Mouse (Mus musculus) layer of hippocampus, adult 2 months (tissue): Measurements from ENCODE around the gene Lrrc73. TPM values are rescaled to one million over a fixed set of nuclear protein-coding genes. Genes with fewer than 3 reads are reported as not detected.

ENCODE experiments used
- DNase-seq, 2 experiments: peaks; one replicate each; pipeline ENCODE4 v3.0.0; 2022; ENCODE audit warnings: low spot score in 2 of 2
- H3K27ac ChIP-seq: fragments of 200-600 bp; 2 replicates; pipeline ENCODE4 v1.8.1; 2022
- H3K4me3 ChIP-seq: fragments of 200-600 bp; 2 replicates; pipeline ENCODE4 v1.8.1; 2022; ENCODE audit warnings: mild to moderate bottlenecking
- CTCF ChIP-seq: fragments of 200-600 bp; conservative IDR thresholded peaks from 2 replicates; pipeline ENCODE4 v1.8.1; 2022; ENCODE audit warnings: antibody characterized with exemption, mild to moderate bottlenecking, moderate library complexity
- long read RNA-seq, 2 experiments: library from polyadenylated mRNA; stranded (forward); transcript quantifications; one replicate each; pipeline ENCODE4 v2.0.0; 2021; ENCODE audit warnings: borderline mapping rate in 2 of 2
- total RNA-seq, 2 experiments: library from RNA; stranded (reverse); gene quantifications; 2 replicates each; pipeline ENCODE4 v1.2.3; 2021

Lrrc73 gene
- total RNA-seq, result 10 to 100 TPM; 57.3 to 58.2 TPM
- long read RNA-seq, experiment 1, transcript Lrrc73-204 (6 exons, 2,010 nt), result major isoform, 12 of 19 reads
- long read RNA-seq, experiment 1, partial matches to known transcripts, result 2 of 19 reads
- long read RNA-seq, experiment 1, other reads (novel, unspliced or antisense), result 3 of 19 reads
- long read RNA-seq, experiment 2, transcript Lrrc73-204 (6 exons, 2,010 nt), result major isoform, 15 of 26 reads
- long read RNA-seq, experiment 2, partial matches to known transcripts, result 3 of 26 reads
- long read RNA-seq, experiment 2, other reads (novel, unspliced or antisense), result 5 of 26 reads

DNA sequence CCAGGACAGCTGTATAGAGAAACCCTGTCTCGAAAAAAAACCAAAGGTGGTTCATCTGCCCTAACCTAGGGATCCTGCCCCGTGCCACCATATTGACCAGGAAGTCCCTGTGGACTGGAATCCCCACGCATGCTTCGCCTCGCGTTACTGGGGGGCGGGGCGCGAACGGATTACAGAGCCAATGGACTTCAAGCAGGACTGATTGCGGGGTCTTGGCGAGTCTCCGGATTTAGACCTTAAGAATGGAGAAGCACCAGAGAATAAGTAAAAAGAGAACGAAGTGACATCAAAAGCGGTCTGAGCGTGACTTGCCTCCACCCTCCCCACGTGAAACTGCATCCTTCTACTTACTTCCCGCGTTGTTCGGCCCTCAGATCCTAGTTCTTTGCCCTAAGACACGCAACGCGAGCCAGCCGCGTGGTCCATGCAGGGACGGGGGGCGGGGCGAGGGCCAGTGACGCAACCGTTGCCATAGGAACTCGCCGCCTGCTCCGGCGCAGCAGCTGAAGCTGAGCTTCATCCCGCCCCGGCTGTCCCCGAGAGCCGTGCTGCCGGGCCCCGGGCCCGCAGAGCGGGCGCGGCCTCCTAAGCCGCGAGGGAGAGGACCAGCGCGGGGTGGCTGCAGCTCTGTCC, at the start of gene Lrrc73:
Gene Lrrc73, plus strand, starts transcription at position 80 of the 633 bp plus-strand sequence.
- peak within 1 kb of the TSS; percentile 83 for H3K4me3 ChIP-seq
- no peak for TF ChIP-seq CTCF
- peak; percentile 93 to 95 for DNase-seq
- H3K27ac ChIP-seq, result peak within 1 kb of the TSS; percentile 93

DNA sequence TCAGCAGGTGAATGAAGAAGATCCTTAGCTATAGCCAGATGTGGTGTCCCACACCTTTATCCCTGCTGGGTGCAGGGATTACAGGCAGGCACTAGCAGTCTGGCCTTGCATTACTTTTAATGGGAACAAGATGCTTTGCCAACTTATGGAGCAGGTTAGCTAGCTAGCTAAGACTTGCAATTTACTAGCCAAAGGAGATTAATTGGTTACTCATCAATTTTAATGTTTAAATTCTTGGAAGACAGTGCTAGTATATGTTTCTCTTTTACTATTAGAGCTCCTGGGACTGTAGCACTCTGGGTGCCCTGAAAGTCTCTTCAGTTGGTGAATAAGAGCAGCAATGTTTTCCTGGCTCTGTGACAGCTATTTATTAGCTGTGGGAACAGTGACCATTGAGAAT, 46.7 kb upstream of the Lrrc73 start:
- no peak overlapping the region for H3K4me3 ChIP-seq
- TF ChIP-seq CTCF, result no peak
- no peak overlapping the region for H3K27ac ChIP-seq
- no peak for DNase-seq

DNA sequence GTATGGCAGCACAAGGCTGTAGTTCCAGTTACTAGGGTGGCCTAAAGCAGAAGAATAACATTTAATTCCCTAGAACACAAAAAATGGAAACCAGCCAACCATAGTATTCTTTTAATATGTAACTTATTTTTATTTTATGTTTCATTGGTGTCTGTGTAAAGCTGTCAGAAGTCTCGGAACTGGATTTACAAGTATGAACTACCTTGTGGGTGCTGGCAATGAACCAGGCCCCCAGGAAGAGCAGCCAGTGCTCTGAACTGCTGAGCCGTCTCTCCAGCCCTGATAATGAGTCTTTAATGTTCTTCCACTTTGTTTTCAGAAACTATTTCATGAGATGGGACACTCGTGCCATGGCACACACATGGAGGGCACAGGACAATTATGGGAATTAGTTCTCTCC, 42.8 kb upstream of the Lrrc73 start:
- Histone ChIP-seq H3K27ac (no peak overlapping the region), H3K4me3 (no peak overlapping the region)
- TF ChIP-seq CTCF, result no peak
- DNase-seq, result no peak

DNA sequence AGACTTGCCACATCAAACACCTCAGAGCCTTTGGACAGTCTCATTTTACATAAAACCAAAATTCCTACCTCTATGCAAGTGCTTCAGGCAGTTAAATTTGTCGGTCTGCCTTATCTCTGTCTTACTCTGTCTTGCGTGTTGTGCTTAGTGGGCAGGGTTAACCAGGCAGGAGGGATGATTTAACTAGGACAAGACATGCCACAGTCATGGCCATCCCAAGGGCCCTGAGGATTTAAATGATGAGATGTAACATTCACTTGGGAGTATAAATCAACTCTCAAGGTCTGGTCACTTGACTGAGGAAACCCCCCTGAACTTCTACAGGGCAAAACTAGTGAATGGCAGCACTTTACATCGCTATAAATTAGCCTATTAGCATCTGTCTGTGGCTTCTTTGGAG, 31.7 kb upstream of the Lrrc73 start:
- TF ChIP-seq CTCF, result no peak
- Histone ChIP-seq H3K4me3 (no peak overlapping the region), H3K27ac (no peak overlapping the region)
- no peak for DNase-seq

DNA sequence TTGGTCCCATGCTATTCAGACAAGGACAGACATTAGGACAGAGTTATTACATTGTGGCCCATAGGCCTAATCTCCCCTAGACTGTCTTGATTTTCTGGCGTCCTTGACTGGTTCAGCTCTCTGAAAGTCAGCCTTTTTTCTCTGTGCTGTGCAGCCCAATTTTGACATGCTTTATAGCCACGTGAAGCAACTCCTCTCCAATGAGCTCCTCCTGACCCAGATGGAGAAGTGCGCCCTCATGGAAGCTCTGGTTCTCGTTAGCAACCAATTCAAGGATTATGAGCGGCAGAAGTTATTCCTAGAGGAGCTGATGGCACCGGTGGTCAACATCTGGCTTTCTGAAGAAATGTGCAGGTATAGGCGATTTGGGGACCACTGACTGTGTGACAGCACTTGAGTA, 25.8 kb upstream of the Lrrc73 start:
- TF ChIP-seq CTCF, result no peak
- no peak for DNase-seq
- Histone ChIP-seq H3K4me3 (no peak overlapping the region), H3K27ac (no peak overlapping the region)

DNA sequence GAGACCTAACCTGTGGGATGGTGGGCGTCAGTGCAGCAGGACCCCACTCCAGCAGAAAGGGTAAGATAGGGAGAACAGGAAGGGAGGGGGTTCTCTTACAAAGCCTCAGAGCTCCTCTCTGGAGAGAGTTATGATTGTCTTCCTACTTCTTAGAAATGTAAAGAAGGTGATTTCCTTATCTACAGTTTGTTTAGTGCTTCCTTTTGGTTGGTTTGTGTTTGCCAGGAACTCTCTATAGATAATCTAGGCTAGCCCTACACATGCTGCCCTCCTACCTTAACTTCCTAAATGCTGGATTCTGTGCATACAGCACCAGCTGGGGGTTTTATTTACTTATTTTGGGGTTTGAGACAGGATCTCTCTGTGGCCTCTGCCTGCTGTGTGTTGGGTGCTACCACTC, 17.3 kb upstream of the Lrrc73 start:
- TF ChIP-seq CTCF, result no peak
- no peak overlapping the region for H3K4me3 ChIP-seq
- no peak for DNase-seq
- H3K27ac ChIP-seq, result no peak overlapping the region

DNA sequence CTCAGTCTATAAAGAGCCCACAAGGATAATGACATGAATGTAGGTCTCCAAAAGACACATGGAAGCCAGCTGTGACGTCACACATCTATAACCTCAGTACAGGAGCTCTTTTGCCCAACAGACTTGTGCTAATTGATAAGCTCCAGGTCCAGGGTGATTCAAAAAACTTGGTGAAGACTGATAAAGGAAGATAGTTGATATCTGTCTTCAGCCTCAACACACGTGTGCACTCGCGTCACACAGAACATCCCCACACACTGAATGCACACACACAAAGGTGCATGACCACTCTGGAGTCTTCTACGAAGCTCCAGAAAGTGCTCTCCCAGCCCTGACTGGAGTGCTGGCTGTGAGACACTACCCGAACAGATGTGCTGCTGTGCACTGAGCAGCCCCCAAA, 16.3 kb upstream of the Lrrc73 start:
- no peak for DNase-seq
- TF ChIP-seq CTCF, result no peak
- Histone ChIP-seq H3K27ac (no peak overlapping the region), H3K4me3 (no peak overlapping the region)

DNA sequence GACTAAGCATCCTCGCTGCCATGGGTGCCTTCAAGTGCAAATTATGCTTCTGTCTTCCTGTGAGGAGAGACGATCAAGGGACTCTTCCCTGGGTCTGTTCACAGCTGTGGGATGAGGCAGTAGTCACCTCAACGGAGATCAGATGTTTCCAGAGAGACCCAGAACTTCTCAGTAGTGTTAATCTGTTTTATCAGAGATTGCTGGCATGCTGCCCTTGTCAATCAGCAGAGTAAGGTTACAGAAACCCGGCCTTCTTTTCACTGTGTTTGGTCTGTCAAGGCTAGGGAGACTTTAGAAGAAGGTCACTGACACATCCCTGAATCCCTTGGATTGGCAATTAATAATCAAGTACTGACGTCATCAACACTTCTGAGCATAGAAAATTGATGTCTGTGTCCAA, 15.9 kb upstream of the Lrrc73 start:
- no peak for TF ChIP-seq CTCF
- DNase-seq, result no peak

DNA sequence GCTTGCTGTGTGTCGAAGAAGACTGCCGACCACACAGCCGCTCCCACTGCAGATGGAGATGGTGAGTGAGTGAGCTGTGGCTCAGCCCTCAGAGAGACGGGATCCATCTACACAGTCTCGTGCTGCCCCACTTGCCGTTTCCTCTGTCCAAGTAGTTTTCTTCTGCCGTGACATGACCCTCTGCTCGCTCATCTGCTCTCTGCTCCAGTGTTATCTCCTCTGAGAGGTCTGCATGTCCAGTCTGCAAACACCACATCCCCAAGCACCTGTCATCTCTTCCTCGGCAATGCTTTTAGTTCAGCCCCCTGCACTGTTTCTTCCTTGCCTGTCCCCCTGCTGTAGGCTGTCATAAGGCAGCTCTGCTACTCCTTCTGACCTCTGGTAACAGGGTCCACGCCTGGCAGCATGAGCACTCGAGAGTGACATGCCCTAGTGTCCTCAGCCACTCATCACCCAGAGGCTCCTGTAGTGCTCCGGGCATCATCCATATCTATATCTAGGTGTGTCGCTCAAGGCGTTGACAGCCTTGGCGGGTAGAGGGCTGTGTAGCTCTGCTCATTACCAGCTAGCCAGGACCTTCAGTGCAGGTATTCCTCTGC, 13.7 kb upstream of the Lrrc73 start:
- H3K4me3 ChIP-seq, result no peak overlapping the region
- no peak overlapping the region for H3K27ac ChIP-seq
- TF ChIP-seq CTCF, result no peak

More for the DNA sequence above, 15.9 kb upstream of the Lrrc73 start:
- Histone ChIP-seq H3K27ac (no peak overlapping the region), H3K4me3 (no peak overlapping the region)

DNA sequence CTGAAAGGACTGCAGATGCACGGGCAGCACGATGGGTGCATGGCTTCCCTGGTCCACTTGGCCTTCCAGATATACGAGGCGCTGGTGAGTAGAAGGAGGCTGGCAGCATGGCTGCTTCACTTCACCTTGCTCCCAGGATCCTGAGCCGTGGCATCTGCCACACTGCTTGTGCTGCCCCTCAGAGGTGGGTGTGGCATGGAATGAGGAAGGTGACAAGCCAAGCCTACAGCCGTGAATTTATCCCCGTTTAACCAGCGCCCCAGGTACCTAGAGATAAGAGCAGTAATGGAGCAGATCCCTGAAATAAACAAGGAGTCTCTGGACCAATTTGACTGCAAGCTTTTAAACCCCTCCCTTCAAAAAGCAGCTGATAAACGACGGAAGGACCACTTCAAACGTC, 11.9 kb upstream of the Lrrc73 start:
- no peak for TF ChIP-seq CTCF
- DNase-seq, result no peak
- Histone ChIP-seq H3K4me3 (no peak overlapping the region), H3K27ac (no peak overlapping the region)

More for the DNA sequence above, 13.7 kb upstream of the Lrrc73 start:
- no peak for DNase-seq

DNA sequence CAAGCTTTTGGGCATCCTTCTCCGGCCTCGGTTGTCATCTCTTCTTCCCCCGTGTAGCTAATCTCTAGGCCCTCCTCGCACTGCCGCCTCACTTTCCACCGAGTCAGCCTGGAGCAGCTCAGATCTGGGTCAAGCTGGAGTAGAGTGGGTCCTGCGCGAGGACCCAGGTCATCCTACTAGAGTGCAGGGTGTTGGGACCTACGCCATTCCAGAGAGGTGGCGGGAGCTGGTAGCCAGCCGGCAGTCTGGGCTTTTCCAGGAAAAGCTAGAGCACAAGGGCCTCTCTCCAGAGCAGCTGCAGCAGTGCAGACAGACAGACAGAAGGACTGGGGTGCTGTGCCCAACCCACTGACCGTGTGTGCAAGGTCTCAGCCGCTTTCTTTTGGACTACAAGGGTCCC, 11.1 kb upstream of the Lrrc73 start:
- Histone ChIP-seq H3K27ac (no peak overlapping the region), H3K4me3 (no peak overlapping the region)
- no peak for TF ChIP-seq CTCF
- no peak for DNase-seq

DNA sequence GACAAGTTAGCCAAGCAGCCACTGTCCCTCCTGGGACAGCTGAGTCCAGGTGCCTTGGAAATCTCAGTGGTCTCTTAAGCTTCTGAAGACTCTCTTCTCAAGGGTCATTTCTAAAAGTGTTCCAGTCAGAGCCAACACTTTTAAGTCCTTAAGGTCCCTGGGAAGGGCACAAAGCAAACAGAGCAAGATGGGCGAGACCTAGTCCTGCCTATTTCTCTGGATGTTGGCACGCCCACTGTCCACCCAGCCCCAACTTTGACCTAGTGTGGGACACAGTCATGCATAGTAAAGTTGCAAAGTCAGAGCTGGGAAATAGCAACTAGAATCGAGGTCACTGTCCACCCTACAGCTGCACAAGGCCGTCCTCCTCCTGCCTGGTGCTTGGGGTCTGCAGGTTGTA, 10.3 kb upstream of the Lrrc73 start:
- Histone ChIP-seq H3K27ac (peak overlapping the region; percentile 41; the same call in 1 of the 2 replicates), H3K4me3 (no peak overlapping the region)
- TF ChIP-seq CTCF, result no peak
- no peak for DNase-seq

DNA sequence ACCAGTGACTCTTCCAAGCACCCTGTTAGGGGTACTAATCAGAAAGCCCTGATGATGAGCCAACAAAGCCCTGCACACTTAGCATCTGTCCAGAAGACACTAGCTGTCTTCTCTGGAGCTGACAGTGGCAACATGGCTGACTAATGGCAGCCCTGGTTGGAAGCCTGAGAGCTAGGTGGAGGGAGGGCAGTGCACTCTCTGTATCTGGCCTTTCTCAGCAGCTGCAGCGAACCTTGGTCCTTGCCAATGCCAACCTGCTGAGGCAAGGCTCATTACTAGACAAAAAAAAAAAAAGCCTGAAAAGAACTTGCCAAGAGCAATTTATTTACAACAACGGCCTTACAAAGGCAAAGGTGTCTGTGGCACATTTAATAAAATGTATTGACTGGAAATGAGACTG, 9.7 kb upstream of the Lrrc73 start:
- TF ChIP-seq CTCF, result no peak
- DNase-seq, result no peak
- H3K4me3 ChIP-seq, result no peak overlapping the region
- H3K27ac ChIP-seq, result peak overlapping the region; percentile 41; the same call in 1 of the 2 replicates

DNA sequence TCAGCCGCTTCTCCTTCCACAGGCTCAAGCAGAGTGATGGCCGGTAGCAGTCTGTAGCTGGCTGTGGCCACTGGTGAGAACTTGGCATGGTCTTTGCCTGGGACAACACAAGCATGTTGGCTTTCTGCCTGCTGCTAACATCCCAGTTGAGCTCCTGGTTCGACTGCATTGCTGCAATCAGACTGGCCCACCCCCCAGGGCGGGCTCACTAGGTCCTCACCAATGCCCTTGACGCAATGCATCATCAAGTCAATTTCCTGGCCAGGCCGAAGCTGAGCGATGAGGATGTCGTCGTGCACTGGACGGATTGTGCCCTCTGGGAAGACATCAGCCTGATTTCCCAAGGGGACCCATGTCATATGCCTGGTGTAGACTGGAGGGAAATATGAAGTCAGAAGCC, 8.8 kb upstream of the Lrrc73 start:
- Histone ChIP-seq H3K4me3 (no peak overlapping the region), H3K27ac (no peak overlapping the region)
- no peak for DNase-seq
- no peak for TF ChIP-seq CTCF
